Mouse (Mus musculus) c-Kit-positive CD71-positive TER-119-negative erythroid progenitor cells, embryonic 14.5 days (primary cell): Measurements from ENCODE around the gene Olfr1469.
"Not testable (repeated sequence)": the region's sequence is repeated elsewhere in the genome, so short reads cannot be mapped to it uniquely, and the experiment has no call there.

ENCODE experiments used
- DNase-seq: peaks from one replicate; pipeline ENCODE4 v3.0.0-alpha.2; 2013; ENCODE audit warnings: low read depth

Olfr1469 gene

GRCm38 (mm10) chr19:13407549-13407948 is at the start of gene Olfr1469:
Gene Olfr1469, plus strand, starts transcription at chr19:13407849.
- DNase-seq: no peak

- DNase-seq: no peak
These were observed 45.7 kb upstream of the Olfr1469 start, which contains the start of gene Olfr1467 for GRCm38 (mm10) chr19:13361936-13362335. Gene Olfr1467, plus strand, starts transcription at chr19:13362236.

GRCm38 (mm10) chr19:13443109-13443508 is 35.5 kb downstream of the Olfr1469 start, which contains the start of gene Olfr1471:
Gene Olfr1471, plus strand, starts transcription at chr19:13443409.
- not testable (repeated sequence) for DNase-seq

- no peak for DNase-seq
These were observed 48.3 kb downstream of the Olfr1469 start, which contains the start of gene Olfr1472 for GRCm38 (mm10) chr19:13455986-13456385. Gene Olfr1472, minus strand, starts transcription at chr19:13456086.
